Mouse (Mus musculus) lung, postnatal 10 days (tissue): Measurements from ENCODE around the gene Gstz1.

Experiments
- DNase-seq: peaks from one replicate; pipeline ENCODE4 v3.0.0; 2021

Gene Gstz1

DNA sequence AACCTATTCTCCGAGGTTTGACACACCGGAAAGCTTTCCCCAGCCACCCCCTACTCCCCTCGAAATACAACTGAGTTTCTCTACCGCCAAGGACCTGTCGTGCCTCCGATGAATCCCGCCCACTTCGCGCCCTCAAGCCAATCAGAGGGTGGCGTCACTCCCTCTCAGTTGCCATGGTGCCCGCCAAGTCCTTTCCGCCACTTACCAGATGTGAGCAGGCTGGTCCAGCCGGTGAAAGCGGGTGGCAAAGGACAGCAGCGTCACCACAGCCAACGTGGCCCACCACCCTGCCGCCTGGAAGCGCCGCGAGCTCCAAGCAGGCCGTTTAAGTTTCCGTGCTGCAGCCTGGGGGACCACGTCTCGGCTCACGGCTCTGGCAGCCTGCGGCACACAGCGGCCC is at the start of gene Gstz1:
TSS of gene Gstz1 (plus strand) at position 200 of the 400 bp plus-strand sequence.
- peak; percentile 95 for DNase-seq

DNA sequence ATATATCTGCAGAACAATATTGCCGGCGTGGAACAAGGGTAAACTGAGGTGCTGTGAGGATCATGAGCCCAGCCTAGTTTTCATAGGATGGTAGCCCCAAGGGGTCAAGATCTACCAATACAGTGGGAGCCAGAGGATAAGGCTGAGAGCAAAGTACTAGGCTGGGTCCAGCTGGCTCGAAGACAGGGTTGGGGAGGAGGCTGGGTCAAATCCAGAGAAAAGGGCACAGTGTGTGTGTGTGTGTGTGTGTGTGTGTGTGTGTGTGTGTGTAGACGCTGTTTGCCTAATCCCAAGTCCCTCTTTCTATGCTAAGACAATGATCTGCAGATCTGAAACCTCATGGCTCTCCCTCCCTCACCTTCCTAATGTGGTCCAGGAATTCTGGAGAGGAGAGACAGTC is 46.6 kb upstream of the Gstz1 start:
- peak; percentile 68 for DNase-seq

DNA sequence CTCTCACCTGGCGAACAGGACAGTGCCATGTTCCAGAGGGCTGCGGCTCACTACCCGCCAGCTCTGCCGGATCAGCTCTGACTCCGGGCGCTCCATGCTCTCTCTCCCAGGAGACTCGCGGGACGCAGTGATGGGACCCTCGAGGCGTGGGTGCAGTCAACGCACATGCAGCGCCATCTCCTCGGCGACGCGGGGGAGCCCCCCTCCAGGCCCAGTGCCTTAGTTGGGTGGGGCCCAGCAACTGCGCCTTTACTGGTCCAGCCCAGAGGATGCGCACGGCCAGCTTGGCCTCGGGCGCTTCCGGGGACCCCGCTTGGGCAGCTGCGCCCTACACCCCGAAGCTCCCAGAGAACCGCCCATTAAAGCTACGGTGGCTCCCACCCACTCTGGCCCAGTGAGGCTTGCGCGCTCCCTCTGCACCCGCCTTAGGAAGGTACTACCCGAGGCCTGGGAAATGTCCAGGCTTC is 44.8 kb upstream of the Gstz1 start, which contains the start of gene Ngb:
TSS of gene Ngb (minus strand) at position 375 of the 467 bp plus-strand sequence.
- DNase-seq, result peak; percentile 21

DNA sequence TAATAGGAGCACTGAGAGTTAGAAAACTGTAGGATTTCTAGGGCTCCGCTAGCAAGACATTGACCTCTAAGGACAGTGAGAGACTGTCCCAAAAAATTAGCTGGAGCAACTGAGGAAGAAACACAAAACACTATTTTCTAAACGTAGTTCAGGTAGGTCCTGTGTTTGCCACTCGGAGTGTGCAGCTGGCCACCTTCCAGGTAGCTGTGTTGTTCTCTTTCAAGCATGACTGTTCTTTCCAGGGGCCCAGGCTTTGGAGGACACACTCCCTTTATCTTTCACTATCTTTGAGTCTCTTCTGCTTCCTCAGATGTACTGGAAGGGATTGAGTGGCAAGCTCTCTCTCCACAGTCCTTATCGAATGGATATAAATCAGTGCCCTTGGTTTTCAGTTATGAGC is 43.5 kb upstream of the Gstz1 start:
- no peak for DNase-seq

DNA sequence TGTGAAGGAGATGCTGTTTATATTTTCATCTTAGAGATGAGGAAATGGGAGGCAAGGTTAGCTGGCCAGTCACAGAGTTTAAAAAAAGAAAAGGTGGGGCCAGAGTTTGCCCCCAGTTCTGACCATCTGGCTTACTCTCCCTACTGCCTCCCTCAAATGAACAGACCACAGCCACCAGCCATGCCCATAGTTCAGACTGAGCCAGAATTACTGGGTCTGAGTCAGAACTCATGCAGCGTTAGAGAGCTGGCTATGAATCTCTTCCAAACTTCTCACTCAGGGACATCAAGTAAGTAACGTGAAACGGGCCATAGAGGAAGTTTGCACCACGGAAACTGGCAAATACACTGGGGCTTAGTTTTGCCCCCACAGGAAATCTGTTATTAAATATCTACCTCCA is 42.2 kb upstream of the Gstz1 start:
- no peak for DNase-seq

DNA sequence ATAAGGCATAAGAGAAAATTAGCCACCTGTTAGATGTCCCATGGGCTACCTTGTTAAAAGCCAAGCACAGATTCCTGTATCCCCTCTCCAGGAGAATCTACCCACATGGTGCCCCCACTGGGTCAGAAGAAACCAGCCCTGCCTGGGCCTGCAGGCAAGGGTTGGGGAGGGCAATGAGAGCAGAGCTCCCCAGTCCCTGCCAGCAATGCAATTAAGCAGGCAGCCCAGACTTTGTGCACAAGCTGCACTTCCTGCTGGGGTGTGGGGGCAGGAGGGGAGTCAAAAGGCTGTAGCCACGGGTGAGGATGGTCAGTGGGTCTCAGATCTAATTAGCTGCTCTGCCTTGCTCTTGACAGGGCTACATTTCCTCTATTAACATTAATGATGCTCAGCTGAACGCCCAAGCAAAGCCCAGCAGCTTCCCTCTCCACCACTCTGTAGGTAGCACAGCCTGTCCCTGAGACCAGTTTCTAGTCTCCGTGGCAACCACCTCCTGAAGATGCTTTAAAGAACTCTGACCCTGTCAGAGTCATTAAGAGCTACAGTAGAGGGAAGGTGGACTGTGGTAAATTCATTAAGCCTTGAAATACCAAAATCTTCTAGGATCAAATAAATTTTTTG is 39.5 kb upstream of the Gstz1 start:
- no peak for DNase-seq

GRCm38 (mm10) chr12:87121918-87122589 is 24.9 kb upstream of the Gstz1 start:
- DNase-seq, result no peak

DNA sequence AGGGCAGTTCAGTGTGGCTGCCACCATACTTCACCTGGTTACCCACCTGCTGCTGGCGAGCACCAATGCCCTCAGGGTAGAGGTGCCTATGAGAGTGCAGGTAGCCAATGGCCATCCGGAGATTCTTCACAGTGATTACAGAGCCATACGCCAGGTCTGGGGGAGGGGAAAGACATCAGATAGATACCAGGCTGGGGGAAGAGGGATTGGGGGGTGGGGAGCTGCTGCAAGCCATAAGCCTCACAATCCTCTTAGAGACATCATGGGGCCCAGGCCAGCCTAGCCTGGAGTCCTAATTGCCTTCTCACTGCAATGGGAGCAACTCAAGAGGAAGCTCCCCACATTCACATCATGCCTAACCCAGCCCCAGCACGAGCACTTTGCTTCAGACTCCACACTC is 19.7 kb upstream of the Gstz1 start:
- no peak for DNase-seq

DNA sequence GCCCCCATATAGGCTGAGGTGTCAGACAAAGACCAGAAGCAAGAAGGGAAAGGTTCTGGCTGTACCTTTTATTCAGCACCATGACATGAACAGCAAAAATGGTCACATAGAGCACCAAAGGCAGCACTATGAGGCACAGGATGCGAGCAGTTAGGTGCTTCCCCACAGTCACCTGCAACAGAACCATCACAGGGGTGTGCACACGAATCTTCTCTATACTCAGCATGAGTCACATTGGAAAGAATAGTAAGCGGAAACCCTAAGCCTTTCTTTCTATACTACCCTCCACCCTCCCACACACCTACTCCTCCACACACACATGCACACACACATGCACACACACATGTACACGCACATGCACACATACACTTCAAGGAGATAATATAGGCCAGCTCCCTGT is 16.7 kb upstream of the Gstz1 start:
- DNase-seq, result no peak

DNA sequence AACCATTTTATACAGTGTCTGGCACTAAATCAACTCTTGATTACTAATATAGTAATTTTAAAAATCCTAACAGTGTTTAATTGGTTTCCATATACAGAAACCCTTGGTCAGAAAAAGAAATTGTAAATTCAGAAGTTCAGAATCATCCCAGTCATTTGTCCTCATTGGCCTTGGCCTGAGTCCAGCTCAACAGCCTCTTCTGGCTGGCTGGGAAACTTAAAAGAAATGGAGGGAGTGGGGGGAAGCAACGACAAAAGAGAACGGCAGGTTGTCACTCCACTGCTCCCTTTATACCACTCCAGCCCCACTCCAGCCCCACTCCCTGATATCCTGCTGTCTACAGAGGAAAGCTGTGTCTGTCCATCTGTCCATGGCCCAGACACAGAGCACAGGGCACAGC is 15.8 kb upstream of the Gstz1 start:
- DNase-seq, result peak; percentile 20

- DNase-seq, result peak; percentile 66
Observed at GRCm38 (mm10) chr12:87131619-87132018, 15.3 kb upstream of the Gstz1 start.

DNA sequence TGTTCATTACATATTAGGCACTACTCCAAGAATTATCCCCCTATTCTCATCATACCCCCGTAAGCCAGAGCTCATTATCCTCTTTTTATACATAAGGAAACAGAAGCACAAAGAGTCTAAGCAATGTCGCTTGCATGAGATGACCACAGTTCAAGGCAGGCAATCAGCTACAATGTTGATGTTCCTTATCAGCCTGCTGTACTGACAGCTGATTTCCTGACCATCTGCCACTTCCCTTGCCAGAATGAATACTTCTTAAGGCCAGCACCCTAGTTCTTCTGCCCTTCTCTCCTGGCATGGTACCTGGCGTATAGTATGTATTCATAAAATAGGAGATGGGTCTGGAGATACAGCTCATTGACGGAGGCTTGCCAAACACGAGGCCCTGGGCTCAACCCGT is 14.8 kb upstream of the Gstz1 start:
- DNase-seq, result peak; percentile 27

DNA sequence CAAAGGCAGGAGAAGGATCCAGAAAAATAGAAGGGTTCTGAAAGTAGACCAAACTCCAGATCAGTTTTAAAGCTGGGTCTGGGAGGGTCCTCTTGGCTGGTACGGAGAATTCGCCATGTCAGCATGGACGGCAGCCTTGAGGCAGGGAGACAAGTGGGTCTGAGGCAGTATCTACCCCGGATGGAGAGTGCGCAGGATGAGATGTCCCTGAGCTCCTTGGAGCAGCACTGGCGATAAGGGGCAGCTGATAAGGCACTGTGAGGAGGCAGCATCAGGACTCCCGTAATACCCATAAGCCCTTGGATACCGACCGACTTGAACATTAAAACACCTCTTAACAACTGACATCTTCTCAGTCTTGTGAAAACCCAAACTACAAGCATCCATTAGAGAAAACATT is 14.2 kb upstream of the Gstz1 start:
- no peak for DNase-seq

- no peak for DNase-seq
Observed at GRCm38 (mm10) chr12:87137439-87138341, 9.3 kb upstream of the Gstz1 start.

DNA sequence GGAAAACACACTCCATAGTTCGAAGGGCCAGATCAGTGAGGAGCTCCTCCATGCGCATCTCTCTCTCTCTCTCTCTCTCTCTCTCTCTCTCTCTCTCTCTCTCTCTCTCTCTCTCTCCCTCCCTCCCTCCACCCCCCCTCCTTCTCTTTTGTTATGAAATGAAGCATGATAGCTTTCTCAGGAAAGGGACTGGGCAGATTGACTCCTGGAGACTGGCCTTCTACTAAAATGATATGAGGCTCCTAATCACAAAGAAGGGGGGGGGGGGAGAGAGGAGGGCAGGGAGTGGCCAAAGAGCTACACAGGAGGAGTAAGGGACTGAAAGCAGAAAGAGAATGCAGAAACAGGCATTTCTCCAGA is 8.6 kb upstream of the Gstz1 start:
- no peak for DNase-seq

DNA sequence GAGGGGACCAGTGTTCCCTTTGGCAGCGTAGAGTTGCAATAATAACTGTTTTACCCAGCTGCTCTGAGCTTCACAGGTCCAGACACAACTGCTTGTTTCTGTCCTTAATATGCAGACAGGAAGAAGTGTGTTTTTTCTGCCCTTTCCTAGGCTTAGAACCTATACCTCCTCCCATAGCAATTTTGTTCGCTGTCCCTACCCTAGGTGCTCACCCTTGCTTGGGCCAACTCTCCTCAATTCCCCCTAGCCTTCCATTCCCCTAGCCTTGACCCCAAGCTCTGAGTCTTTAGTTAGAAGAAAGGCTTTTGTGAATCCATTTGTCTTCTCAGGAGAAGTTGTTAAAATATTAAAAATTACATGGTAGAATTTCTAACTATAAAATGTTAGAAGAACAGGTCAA is 8.2 kb upstream of the Gstz1 start:
- DNase-seq, result no peak

GRCm38 (mm10) chr12:87142156-87142555 is 4.8 kb upstream of the Gstz1 start:
- DNase-seq, result no peak

- peak; percentile 97 for DNase-seq
Observed at GRCm38 (mm10) chr12:87147395-87148089, 577 bp downstream of the Gstz1 start, which contains the start of gene Pomt2. Gene Pomt2, minus strand, starts transcription at chr12:87147968.

DNA sequence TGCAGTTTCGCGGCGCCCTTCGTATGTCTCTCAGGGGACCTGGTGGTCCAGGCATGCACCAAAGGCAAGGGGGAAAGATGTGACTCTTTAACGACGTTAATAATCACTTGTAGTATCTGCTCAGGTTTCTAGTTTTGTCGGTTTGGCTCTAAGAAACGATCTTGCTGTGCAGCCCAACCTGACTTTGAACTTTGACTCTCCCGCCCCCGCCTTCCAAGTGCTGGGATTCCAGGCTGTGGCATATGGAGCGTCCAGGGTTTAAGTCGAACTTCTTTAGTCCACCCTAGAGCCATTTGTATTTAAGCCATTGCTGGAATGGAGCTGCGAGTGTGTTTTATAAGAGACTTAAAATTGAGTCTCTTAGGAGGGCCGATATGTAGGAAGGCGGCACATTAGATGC is 1.2 kb downstream of the Gstz1 start:
- no peak for DNase-seq

DNA sequence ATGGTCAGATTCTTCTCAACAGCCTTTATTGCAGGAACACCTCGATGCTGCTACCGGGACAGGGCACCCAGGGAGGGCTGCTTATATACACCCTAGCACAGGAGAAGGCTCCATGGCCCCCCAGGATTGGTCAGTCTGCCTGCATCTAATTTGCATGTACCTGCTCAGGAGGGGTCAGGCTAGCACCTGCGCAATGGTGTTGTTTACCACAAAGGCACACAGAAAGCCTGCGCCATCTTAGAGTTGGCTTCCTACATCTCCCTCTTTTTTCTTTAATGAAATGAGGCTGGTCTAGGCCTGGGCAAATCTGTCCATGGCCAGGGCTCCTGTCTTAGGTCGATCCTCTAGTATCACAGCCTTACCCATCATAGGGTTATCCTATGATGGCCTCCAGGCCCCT is 2.5 kb downstream of the Gstz1 start:
- no peak for DNase-seq

GRCm38 (mm10) chr12:87154448-87154847 is 7.5 kb downstream of the Gstz1 start:
- peak; percentile 39 for DNase-seq

DNA sequence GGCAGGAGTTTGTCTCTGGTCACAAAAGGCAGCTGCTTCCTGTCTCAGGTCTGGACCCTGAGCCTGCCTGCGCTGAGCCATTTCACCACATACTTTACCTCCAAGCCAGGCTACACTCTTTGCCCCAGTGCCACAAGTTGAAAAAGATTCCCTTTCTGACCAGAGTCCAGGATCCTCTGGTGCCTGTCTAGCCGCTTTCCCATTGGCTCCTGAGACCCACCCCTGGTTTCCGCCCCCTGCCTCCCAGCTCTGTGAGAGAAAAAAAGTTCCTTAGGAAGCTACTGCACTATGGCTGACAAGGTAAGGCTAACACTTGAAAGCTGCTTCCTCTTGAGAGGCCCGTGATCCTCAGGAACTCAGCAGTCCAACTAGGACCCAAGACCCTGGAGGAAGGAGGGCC is 10.4 kb downstream of the Gstz1 start:
- peak; percentile 38 for DNase-seq

DNA sequence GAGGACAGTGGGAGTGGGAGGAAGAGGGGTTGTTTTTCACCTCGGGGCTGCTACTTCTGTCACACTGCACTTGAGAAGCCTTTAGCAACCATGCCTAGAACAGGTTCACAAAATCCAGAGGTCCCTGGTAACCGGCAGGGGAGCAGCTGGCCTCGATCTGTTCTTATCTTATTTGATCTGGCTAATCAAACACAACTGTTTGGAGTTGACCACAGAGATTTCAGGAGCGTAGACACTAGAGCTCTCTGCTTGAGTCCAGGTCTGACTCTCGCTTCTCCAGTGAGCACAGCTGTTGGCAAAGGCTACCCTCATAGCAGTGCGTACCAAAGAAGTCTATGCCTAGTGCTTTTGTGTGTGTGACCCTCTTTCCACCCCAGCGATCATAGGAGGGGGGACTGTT is 11.1 kb downstream of the Gstz1 start:
- peak; percentile 37 for DNase-seq
